Mouse (Mus musculus) neural tube, embryonic 13.5 days (tissue): ENCODE data around the gene Plb1. TPM values are rescaled to one million over a fixed set of nuclear protein-coding genes. Genes with fewer than 3 reads are reported as not detected.

Experiments
- ATAC-seq: fragments of 200-750 bp; cut with Nextera tagmentation; 2 replicates; pipeline ENCODE4 v1.8.0; 2017; ENCODE audit warnings: low read depth, mild to moderate bottlenecking, moderate TSS enrichment, moderate library complexity
- H3K27ac ChIP-seq: fragments of 300-500 bp; sonication (generic); replicated peaks from 2 replicates; pipeline ENCODE4 v1.5.1; 2015; ENCODE audit warnings: moderate library complexity, mild to moderate bottlenecking, inconsistent platforms
- H3K27me3 ChIP-seq: fragments of 300-500 bp; sonication (generic); 2 replicates; pipeline ENCODE4 v1.6.1; 2015; ENCODE audit warnings: mild to moderate bottlenecking, inconsistent platforms
- H3K36me3 ChIP-seq: fragments of 300-500 bp; sonication (generic); 2 replicates; pipeline ENCODE4 v1.6.1; 2015; ENCODE audit warnings: mild to moderate bottlenecking, inconsistent platforms
- H3K4me1 ChIP-seq: fragments of 300-500 bp; sonication (generic); replicated peaks from 2 replicates; pipeline ENCODE4 v1.6.1; 2015; ENCODE audit warnings: inconsistent platforms
- H3K4me2 ChIP-seq: fragments of 300-500 bp; sonication (generic); 2 replicates; pipeline ENCODE4 v1.6.1; 2015; ENCODE audit warnings: inconsistent platforms, mild to moderate bottlenecking, moderate library complexity
- H3K4me3 ChIP-seq: fragments of 300-500 bp; sonication (generic); 2 replicates; pipeline ENCODE4 v1.5.1; 2015; ENCODE audit warnings: mild to moderate bottlenecking, inconsistent platforms
- H3K9ac ChIP-seq: fragments of 300-500 bp; sonication (generic); 2 replicates; pipeline ENCODE4 v1.6.1; 2015; ENCODE audit warnings: moderate library complexity, mild to moderate bottlenecking, inconsistent platforms
- H3K9me3 ChIP-seq: fragments of 300-500 bp; sonication (generic); 2 replicates; pipeline ENCODE4 v1.6.1; 2016; ENCODE audit warnings: inconsistent platforms
- WGBS: fragments of 180-500 bp; shearing (Covaris S2); methylation state at CpG from one replicate; pipeline ENCODE4 v1.1.7; 2015; 5-methylcytosine and 5-hydroxymethylcytosine counted together
- polyA plus RNA-seq: library from polyadenylated mRNA; unstranded; fragments of >200 nt; fragmentation: Nextera tagmentation; extraction: Ambion mirVana; gene quantifications from 2 replicates; pipeline ENCODE4 v1.2.1, GENCODE M21; 2015

Gene Plb1
- polyA plus RNA-seq, 1 experiment from 2014 or later: not detected

DNA sequence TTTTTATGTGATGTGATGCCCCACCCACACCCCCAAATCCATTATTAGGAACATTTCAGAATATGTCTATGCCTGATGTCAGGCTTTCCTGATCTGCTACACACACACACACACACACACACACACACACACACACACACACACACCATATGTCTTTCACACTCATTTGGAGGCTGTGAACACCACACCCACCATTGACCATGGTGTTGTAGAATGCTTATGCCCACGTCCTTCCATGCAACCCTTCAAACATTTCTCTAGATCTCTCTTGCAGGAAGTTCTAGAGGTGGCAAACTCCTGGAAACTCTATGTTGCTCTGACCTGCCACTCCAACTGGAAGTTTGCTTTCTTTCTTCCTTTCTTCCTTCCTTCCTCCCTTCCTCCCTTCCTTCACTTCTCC is 77.2 kb downstream of the Plb1 start:
- Histone ChIP-seq H3K9me3 (no peaks in the 10 kb centered on the region), H3K4me1 (no peaks in the 10 kb centered on the region), H3K27me3 (no peaks in the 10 kb centered on the region), H3K9ac (no peak overlapping the region), H3K4me3 (no peak overlapping the region), H3K4me2 (no peak overlapping the region), H3K36me3 (no peaks in the 10 kb centered on the region), H3K27ac (no peak overlapping the region)
- 68% methylated on average over 1 of the region's 1 CpGs for WGBS
- ATAC-seq: no peak

- Histone ChIP-seq H3K27me3 (no peaks in the 10 kb centered on the region), H3K4me3 (no peak overlapping the region), H3K9ac (no peak overlapping the region), H3K4me2 (no peak overlapping the region), H3K36me3 (no peaks in the 10 kb centered on the region), H3K9me3 (no peaks in the 10 kb centered on the region), H3K27ac (no peak overlapping the region), H3K4me1 (no peaks in the 10 kb centered on the region)
- no peak for ATAC-seq
- 86% methylated on average over 5 of the region's 5 CpGs for WGBS
Measured at GRCm38 (mm10) chr5:32310802-32311201, 78.3 kb downstream of the Plb1 start.

DNA sequence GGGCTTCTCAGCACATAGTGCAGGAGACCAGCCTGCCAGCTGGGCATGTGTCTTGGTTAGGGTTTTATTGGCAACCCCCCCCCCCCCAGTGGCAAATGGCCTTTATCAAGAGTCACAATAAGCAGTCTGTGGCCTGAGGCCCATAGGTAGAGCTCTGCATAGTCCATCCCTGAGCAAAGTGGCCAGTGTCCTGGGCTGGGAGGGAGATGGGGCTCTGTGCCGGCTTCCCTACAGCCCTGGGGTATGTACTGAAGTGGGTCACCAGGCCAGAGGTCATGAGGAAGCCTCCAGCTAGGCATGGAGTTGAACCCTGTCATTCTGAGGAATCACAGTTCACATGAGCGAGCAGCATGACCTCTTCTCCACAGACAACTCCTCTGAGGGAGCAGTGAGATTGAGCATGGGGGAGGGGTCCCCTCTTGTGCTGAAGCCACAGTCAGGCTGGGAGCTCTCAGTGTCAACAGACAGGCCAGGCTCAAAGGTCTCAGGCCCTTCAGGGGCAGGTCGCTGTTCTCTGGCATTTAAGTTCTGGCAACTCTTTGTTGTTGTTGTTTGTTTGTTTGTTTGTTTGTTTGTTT is 79.2 kb downstream of the Plb1 start:
- Histone ChIP-seq H3K4me3 (no peak overlapping the region), H3K9me3 (no peaks in the 10 kb centered on the region), H3K4me2 (no peak overlapping the region), H3K9ac (no peak overlapping the region), H3K27me3 (no peaks in the 10 kb centered on the region), H3K4me1 (no peaks in the 10 kb centered on the region), H3K36me3 (no peaks in the 10 kb centered on the region), H3K27ac (no peak overlapping the region)
- WGBS: 70% methylated on average over 3 of the region's 3 CpGs
- no peak for ATAC-seq

GRCm38 (mm10) chr5:32313671-32314070 is 81.2 kb downstream of the Plb1 start:
- Histone ChIP-seq H3K4me1 (no peaks in the 10 kb centered on the region), H3K9ac (no peak overlapping the region), H3K27ac (no peak overlapping the region), H3K9me3 (no peaks in the 10 kb centered on the region), H3K4me2 (no peak overlapping the region), H3K36me3 (no peaks in the 10 kb centered on the region), H3K27me3 (no peaks in the 10 kb centered on the region), H3K4me3 (no peak overlapping the region)
- 84% methylated on average over 6 of the region's 6 CpGs for WGBS
- no peak for ATAC-seq

GRCm38 (mm10) chr5:32314731-32315130 is 82.2 kb downstream of the Plb1 start:
- Histone ChIP-seq H3K9ac (no peak overlapping the region), H3K36me3 (no peaks in the 10 kb centered on the region), H3K9me3 (no peaks in the 10 kb centered on the region), H3K27ac (no peak overlapping the region), H3K4me2 (no peak overlapping the region), H3K27me3 (no peaks in the 10 kb centered on the region), H3K4me1 (no peaks in the 10 kb centered on the region), H3K4me3 (no peak overlapping the region)
- 63% methylated on average over 2 of the region's 2 CpGs for WGBS
- no peak for ATAC-seq

- no peak overlapping the region for H3K4me3 ChIP-seq
- H3K27me3 ChIP-seq: no peaks in the 10 kb centered on the region
- no peaks in the 10 kb centered on the region for H3K9me3 ChIP-seq
- no peak overlapping the region for H3K27ac ChIP-seq
- H3K36me3 ChIP-seq: no peaks in the 10 kb centered on the region
- ATAC-seq: peak; percentile 56; the same call in 1 of the 2 replicates
- H3K4me2 ChIP-seq: no peak overlapping the region
- 43% methylated on average over 7 of the region's 7 CpGs for WGBS
- no peaks in the 10 kb centered on the region for H3K4me1 ChIP-seq
- no peak overlapping the region for H3K9ac ChIP-seq
Measured at GRCm38 (mm10) chr5:32322146-32322811, 89.8 kb downstream of the Plb1 start.

DNA sequence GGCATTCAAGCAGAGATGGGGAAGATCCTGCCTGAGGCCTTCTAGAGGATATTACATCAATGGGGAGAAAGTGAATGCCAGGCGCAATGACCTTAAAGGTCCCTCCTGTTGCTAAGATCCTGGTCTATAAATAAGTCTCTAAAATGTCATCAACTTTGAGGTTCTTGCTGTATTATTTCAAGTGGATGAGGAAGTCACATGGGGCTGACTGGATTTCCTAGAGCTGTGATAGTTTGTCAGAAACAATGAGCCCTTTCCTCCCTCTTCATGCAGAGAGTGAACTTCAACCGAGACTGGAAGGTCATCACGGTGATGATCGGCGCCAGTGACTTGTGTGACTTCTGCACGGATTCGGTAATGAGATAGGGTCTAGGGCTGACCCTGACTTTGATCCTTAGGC is 95.6 kb downstream of the Plb1 start:
- Histone ChIP-seq H3K4me3 (no peak overlapping the region), H3K36me3 (no peaks in the 10 kb centered on the region), H3K4me1 (no peaks in the 10 kb centered on the region), H3K4me2 (no peak overlapping the region), H3K27me3 (no peaks in the 10 kb centered on the region), H3K9ac (no peak overlapping the region), H3K27ac (no peak overlapping the region), H3K9me3 (no peaks in the 10 kb centered on the region)
- 91% methylated on average over 7 of the region's 7 CpGs for WGBS
- ATAC-seq: no peak

GRCm38 (mm10) chr5:32332591-32332990 is 100.1 kb downstream of the Plb1 start:
- no peaks in the 10 kb centered on the region for H3K27me3 ChIP-seq
- H3K36me3 ChIP-seq: no peaks in the 10 kb centered on the region
- H3K9ac ChIP-seq: no peak overlapping the region
- H3K9me3 ChIP-seq: no peaks in the 10 kb centered on the region
- no peak overlapping the region for H3K4me2 ChIP-seq
- H3K4me1 ChIP-seq: peaks cover 6% of the 10 kb centered on the region
- 86% methylated on average over 4 of the region's 4 CpGs for WGBS
- no peak overlapping the region for H3K27ac ChIP-seq
- ATAC-seq: no peak
- no peak overlapping the region for H3K4me3 ChIP-seq

- 29% methylated on average over 6 of the region's 6 CpGs for WGBS
- Histone ChIP-seq H3K9me3 (no peaks in the 10 kb centered on the region), H3K4me3 (no peak overlapping the region), H3K27ac (no peak overlapping the region), H3K36me3 (no peaks in the 10 kb centered on the region), H3K4me2 (no peak overlapping the region), H3K4me1 (peaks cover 6% of the 10 kb centered on the region), H3K9ac (no peak overlapping the region), H3K27me3 (no peaks in the 10 kb centered on the region)
- peak; percentile 82 for ATAC-seq
Measured at GRCm38 (mm10) chr5:32335172-32335571, 102.7 kb downstream of the Plb1 start.

GRCm38 (mm10) chr5:32336092-32336491 is 103.6 kb downstream of the Plb1 start:
- Histone ChIP-seq H3K4me3 (no peak overlapping the region), H3K36me3 (no peaks in the 10 kb centered on the region), H3K9me3 (no peaks in the 10 kb centered on the region), H3K4me1 (peaks cover 6% of the 10 kb centered on the region), H3K27ac (no peak overlapping the region), H3K27me3 (no peaks in the 10 kb centered on the region), H3K9ac (no peak overlapping the region), H3K4me2 (no peak overlapping the region)
- WGBS: 77% methylated on average over 5 of the region's 5 CpGs
- no peak for ATAC-seq

DNA sequence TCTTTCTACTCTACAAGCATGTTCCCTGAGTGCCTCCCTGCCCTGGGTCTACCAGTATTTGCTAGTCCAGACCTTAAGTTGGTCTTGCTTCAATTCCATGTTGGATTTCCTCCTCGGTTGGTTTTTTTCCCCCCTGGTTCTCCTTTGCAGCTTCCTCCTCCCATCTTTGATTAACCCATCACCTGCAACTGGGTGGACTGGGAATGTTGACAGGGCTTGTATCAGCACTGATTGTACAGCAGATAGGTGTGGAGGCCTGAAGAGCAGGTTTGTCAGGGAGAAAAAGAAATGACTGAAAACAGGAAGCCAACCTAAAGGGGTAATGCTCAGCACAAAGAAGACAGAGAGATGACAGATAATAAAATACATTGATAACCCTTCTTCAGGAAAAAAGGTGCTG is 104.8 kb downstream of the Plb1 start:
- ATAC-seq: no peak
- Histone ChIP-seq H3K36me3 (no peaks in the 10 kb centered on the region), H3K9ac (no peak overlapping the region), H3K27me3 (no peaks in the 10 kb centered on the region), H3K4me2 (no peak overlapping the region), H3K27ac (no peak overlapping the region), H3K4me3 (no peak overlapping the region), H3K9me3 (no peaks in the 10 kb centered on the region), H3K4me1 (peaks cover 6% of the 10 kb centered on the region)
- 83% methylated on average over 1 of the region's 1 CpGs for WGBS

DNA sequence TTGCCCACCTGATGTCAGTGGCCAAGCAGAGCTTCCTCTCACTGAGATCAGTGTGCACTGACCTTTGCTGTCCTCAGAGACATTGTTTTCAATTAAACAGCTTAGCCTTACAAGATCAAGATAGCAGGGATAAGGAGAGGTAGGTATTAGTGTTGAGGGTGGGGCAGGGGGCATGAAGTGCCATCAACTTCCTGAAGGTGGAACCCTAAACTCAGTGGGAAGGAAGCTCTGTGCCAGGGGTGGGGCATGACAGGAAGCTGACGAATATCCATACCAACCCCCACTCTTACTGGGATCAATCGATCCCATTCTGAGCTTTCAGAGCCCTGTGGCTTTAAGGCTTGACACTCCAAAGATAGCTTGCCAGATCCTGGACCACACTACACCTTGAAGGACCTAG is 105.8 kb downstream of the Plb1 start:
- H3K36me3 ChIP-seq: no peaks in the 10 kb centered on the region
- H3K4me1 ChIP-seq: peaks cover 6% of the 10 kb centered on the region
- H3K27me3 ChIP-seq: no peaks in the 10 kb centered on the region
- ATAC-seq: no peak
- WGBS: 61% methylated on average over 2 of the region's 2 CpGs
- no peak overlapping the region for H3K4me2 ChIP-seq
- H3K9ac ChIP-seq: no peak overlapping the region
- H3K4me3 ChIP-seq: no peak overlapping the region
- H3K9me3 ChIP-seq: no peaks in the 10 kb centered on the region
- H3K27ac ChIP-seq: no peak overlapping the region

- H3K9ac ChIP-seq: no peak overlapping the region
- no peak overlapping the region for H3K27ac ChIP-seq
- no peaks in the 10 kb centered on the region for H3K27me3 ChIP-seq
- no peak overlapping the region for H3K4me2 ChIP-seq
- H3K9me3 ChIP-seq: no peaks in the 10 kb centered on the region
- peaks cover 6% of the 10 kb centered on the region for H3K4me1 ChIP-seq
- ATAC-seq: no peak
- no peak overlapping the region for H3K4me3 ChIP-seq
- H3K36me3 ChIP-seq: no peaks in the 10 kb centered on the region
- 82% methylated on average over 3 of the region's 3 CpGs for WGBS
Measured at GRCm38 (mm10) chr5:32338766-32339165, 106.3 kb downstream of the Plb1 start.
